Mouse (Mus musculus) kidney, adult 2 months (tissue): ENCODE results near the gene Rpl3.

Experiments
- CTCF ChIP-seq: fragments of 200-500 bp; conservative IDR thresholded peaks from 2 replicates; pipeline ENCODE4 v1.5.1; 2011; ENCODE audit warnings: low read depth, mild to moderate bottlenecking, control low read depth, low read length, moderate library complexity, mixed read lengths; ENCODE audit not compliant: insufficient read depth, insufficient read length
- POLR2A ChIP-seq: fragments of 200-500 bp; IDR thresholded peaks from one replicate; pipeline ENCODE4 v1.6.1; 2011; ENCODE audit warnings: low read depth, low read length, control low read depth

- TF ChIP-seq CTCF (no peak), POLR2A (no peak)
Observed at GRCm38 (mm10) chr15:80098809-80099208, 7.1 kb upstream of the Rpl3 start.
